ENCODE assay signal across 8 mouse cellular contexts in the genomic region with DNA sequence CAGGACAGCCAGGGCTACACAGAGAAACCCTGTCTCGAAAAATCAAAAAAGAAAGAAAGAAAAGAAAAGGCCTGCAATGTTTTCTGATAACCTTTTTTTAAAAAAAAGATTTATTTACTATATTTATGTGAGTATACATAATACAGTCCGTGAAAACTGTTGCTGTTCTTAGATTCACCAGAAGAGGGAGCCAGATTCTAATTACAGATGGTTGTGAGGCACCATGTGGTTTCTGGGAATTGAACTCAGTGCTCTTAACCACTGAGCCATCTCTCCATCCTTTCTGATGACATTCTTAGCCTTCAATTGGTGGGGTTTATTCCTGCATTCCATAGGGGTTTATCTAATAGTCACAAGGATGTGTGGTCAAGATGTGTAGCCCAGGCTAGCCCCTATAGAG. TPM values are rescaled to one million over a fixed set of nuclear protein-coding genes. Genes with fewer than 3 reads are reported as not detected.
A peak's percentile ranks its signal among the peaks of the same experiment; 100 is the strongest.
DNase-seq lines count a peak whose midpoint lies in the region; ATAC-seq and TF ChIP-seq lines count a peak whose summit lies in the region.

No protein-coding gene starts in this region.

- no peaks in the 10 kb centered on the region for H3K9me3 ChIP-seq in kidney, postnatal 0 days (replicated peaks; ENCODE audit: low read length)
- H3K9me3 ChIP-seq in kidney, embryonic 15.5 days (replicated peaks) = no peaks in the 10 kb centered on the region
- H3K9me3 ChIP-seq in neural tube, embryonic 15.5 days (replicated peaks) = no peaks in the 10 kb centered on the region

- no peak overlapping the region for H3K4me3 ChIP-seq in kidney, postnatal 0 days (replicated peaks; ENCODE audit: low read depth, low read length)
- H3K4me3 ChIP-seq in kidney, embryonic 15.5 days (replicated peaks) = no peak overlapping the region
- no peak overlapping the region for H3K4me3 ChIP-seq in neural tube, embryonic 15.5 days (replicated peaks)

- WGBS in kidney, postnatal 0 days = 6% methylated on average over 2 of the region's 2 CpGs
- 11% methylated on average over 2 of the region's 2 CpGs for WGBS in kidney, embryonic 15.5 days
- WGBS in neural tube, embryonic 15.5 days = 2% methylated on average over 2 of the region's 2 CpGs

- H3K27me3 ChIP-seq in kidney, postnatal 0 days (ENCODE audit: insufficient read depth, low read length) = no peaks in the 10 kb centered on the region
- no peaks in the 10 kb centered on the region for H3K27me3 ChIP-seq in kidney, embryonic 15.5 days
- H3K27me3 ChIP-seq in neural tube, embryonic 15.5 days (replicated peaks) = no peaks in the 10 kb centered on the region

- no peak overlapping the region for H3K9ac ChIP-seq in kidney, postnatal 0 days (ENCODE audit: low read depth, low read length)
- no peak overlapping the region for H3K9ac ChIP-seq in kidney, embryonic 15.5 days
- H3K9ac ChIP-seq in neural tube, embryonic 15.5 days (replicated peaks) = no peak overlapping the region

- no peaks in the 10 kb centered on the region for H3K36me3 ChIP-seq in kidney, postnatal 0 days (ENCODE audit: insufficient read depth, low read length)
- no peaks in the 10 kb centered on the region for H3K36me3 ChIP-seq in kidney, embryonic 15.5 days
- H3K36me3 ChIP-seq in neural tube, embryonic 15.5 days = no peaks in the 10 kb centered on the region

- peak; percentile 79 for TF ChIP-seq CTCF in kidney, postnatal 0 days (IDR thresholded peaks at IDR 0.05; ENCODE audit: low read depth)

- no peak for DNase-seq in kidney, postnatal 0 days (ENCODE audit: low spot score)
- DNase-seq in A20 (ENCODE audit: low read depth, low spot score) = peak; percentile 75
- DNase-seq in CD4-positive, CD25-positive, alpha-beta regulatory T cell, adult 2 months (ENCODE audit: low read depth, low spot score) = peak; percentile 88
- no peak for DNase-seq in urinary bladder, postnatal 14 days (ENCODE audit: low spot score)

- no peak overlapping the region for H3K27ac ChIP-seq in kidney, postnatal 0 days
- H3K27ac ChIP-seq in kidney, embryonic 15.5 days = no peak overlapping the region
- no peak overlapping the region for H3K27ac ChIP-seq in neural tube, embryonic 15.5 days (replicated peaks)

- ATAC-seq in kidney, postnatal 0 days (replicated peaks; ENCODE audit: low FRiP score, low read depth) = 0 out of 2 replicates have a peak, but pooled peaks have one; percentile 13
- ATAC-seq in kidney, embryonic 15.5 days (replicated peaks; ENCODE audit: low FRiP score) = no peak
- ATAC-seq in common myeloid progenitor, adult 5-6 weeks (replicated peaks; ENCODE audit: low read depth, poor library complexity, severe bottlenecking) = peak; percentile 57; the same call in 1 of the 2 replicates
- ATAC-seq in neutrophil, adult 5-6 weeks (ENCODE audit: extremely low read depth, insufficient number of reproducible peaks, low FRiP score, poor library complexity, severe bottlenecking) = peak; percentile 81
- ATAC-seq in neural tube, embryonic 15.5 days (ENCODE audit: low FRiP score) = no peak

- H3K4me1 ChIP-seq in kidney, postnatal 0 days (replicated peaks; ENCODE audit: insufficient read depth, low read length) = no peaks in the 10 kb centered on the region
- H3K4me1 ChIP-seq in kidney, embryonic 15.5 days = peaks cover 6% of the 10 kb centered on the region
- peaks cover 6% of the 10 kb centered on the region for H3K4me1 ChIP-seq in neural tube, embryonic 15.5 days

- H3K4me2 ChIP-seq in kidney, postnatal 0 days (ENCODE audit: low read length) = no peak overlapping the region
- H3K4me2 ChIP-seq in kidney, embryonic 15.5 days = no peak overlapping the region
- H3K4me2 ChIP-seq in neural tube, embryonic 15.5 days = no peak overlapping the region

RNA-seq across cellular contexts. Expression of gene Lasp1, which starts 5.6 kb away (rescaled TPM):
- 87.7 and 96.4 TPM in 2 replicates for polyA plus RNA-seq in kidney, postnatal 0 days (2015; fragmentation: Nextera tagmentation; extraction: Ambion mirVana)
- 104 and 108 TPM in 2 replicates for polyA plus RNA-seq in kidney, embryonic 15.5 days (2015; fragmentation: Nextera tagmentation; extraction: Ambion mirVana)
- total RNA-seq in common myeloid progenitor, adult 5-6 weeks (2017) = 79.1 and 126 TPM in 2 replicates
- 257 and 315 TPM in 2 replicates for total RNA-seq in neutrophil, adult 5-6 weeks (2017)
- polyA plus RNA-seq in neural tube, embryonic 15.5 days (2015; fragmentation: Nextera tagmentation; extraction: Ambion mirVana) = 136 and 143 TPM in 2 replicates

RNA-seq across cellular contexts. Expression of gene Rpl23, which starts 10.9 kb away (rescaled TPM):
- 716 and 863 TPM in 2 replicates for polyA plus RNA-seq in kidney, postnatal 0 days (2015; fragmentation: Nextera tagmentation; extraction: Ambion mirVana)
- polyA plus RNA-seq in kidney, embryonic 15.5 days (2015; fragmentation: Nextera tagmentation; extraction: Ambion mirVana) = 565 and 652 TPM in 2 replicates
- total RNA-seq in common myeloid progenitor, adult 5-6 weeks (2017) = 2,081 and 2,105 TPM in 2 replicates
- 1,248 and 1,304 TPM in 2 replicates for total RNA-seq in neutrophil, adult 5-6 weeks (2017)
- 314 and 372 TPM in 2 replicates for polyA plus RNA-seq in neural tube, embryonic 15.5 days (2015; fragmentation: Nextera tagmentation; extraction: Ambion mirVana)

RNA-seq across cellular contexts. Expression of gene 1700001P01Rik, which starts 17.4 kb away (rescaled TPM):
- polyA plus RNA-seq in kidney, postnatal 0 days (2015; fragmentation: Nextera tagmentation; extraction: Ambion mirVana) = not detected in 2 replicates
- polyA plus RNA-seq in kidney, embryonic 15.5 days (2015; fragmentation: Nextera tagmentation; extraction: Ambion mirVana) = 0.62 and 0.67 TPM in 2 replicates
- total RNA-seq in common myeloid progenitor, adult 5-6 weeks (2017) = not detected in 2 replicates
- total RNA-seq in neutrophil, adult 5-6 weeks (2017) = 0.81 and 2.7 TPM in 2 replicates
- 0.63 and 0.88 TPM in 2 replicates for polyA plus RNA-seq in neural tube, embryonic 15.5 days (2015; fragmentation: Nextera tagmentation; extraction: Ambion mirVana)

RNA-seq across cellular contexts. Expression of gene Cwc25, which starts 26.8 kb away (rescaled TPM):
- polyA plus RNA-seq in kidney, postnatal 0 days (2015; fragmentation: Nextera tagmentation; extraction: Ambion mirVana) = 13.9 and 14.8 TPM in 2 replicates
- polyA plus RNA-seq in kidney, embryonic 15.5 days (2015; fragmentation: Nextera tagmentation; extraction: Ambion mirVana) = 19.2 and 19.5 TPM in 2 replicates
- 14.5 and 21.8 TPM in 2 replicates for total RNA-seq in common myeloid progenitor, adult 5-6 weeks (2017)
- 35.0 and 41.2 TPM in 2 replicates for total RNA-seq in neutrophil, adult 5-6 weeks (2017)
- polyA plus RNA-seq in neural tube, embryonic 15.5 days (2015; fragmentation: Nextera tagmentation; extraction: Ambion mirVana) = 16.2 and 16.4 TPM in 2 replicates

RNA-seq across cellular contexts. Expression of gene B230217C12Rik, which starts 47.4 kb away (rescaled TPM):
- polyA plus RNA-seq in kidney, postnatal 0 days (2015; fragmentation: Nextera tagmentation; extraction: Ambion mirVana) = 5.1 and 5.6 TPM in 2 replicates
- 7.4 and 7.5 TPM in 2 replicates for polyA plus RNA-seq in kidney, embryonic 15.5 days (2015; fragmentation: Nextera tagmentation; extraction: Ambion mirVana)
- 0.69 and 1.7 TPM in 2 replicates for total RNA-seq in common myeloid progenitor, adult 5-6 weeks (2017)
- total RNA-seq in neutrophil, adult 5-6 weeks (2017) = 0.47 and 1.2 TPM in 2 replicates
- polyA plus RNA-seq in neural tube, embryonic 15.5 days (2015; fragmentation: Nextera tagmentation; extraction: Ambion mirVana) = 41.8 and 47.2 TPM in 2 replicates

Comparison
In these comparisons a context has a peak if more than half of its experiments do, and no peak if none do; other contexts are left out.
1. ATAC-seq: peak in kidney, postnatal 0 days (single experiment), common myeloid progenitor, adult 5-6 weeks (single experiment) and neutrophil, adult 5-6 weeks (single experiment); none in kidney, embryonic 15.5 days (single experiment) and neural tube, embryonic 15.5 days (single experiment).
2. DNase-seq: peak in A20 (single experiment) and CD4-positive, CD25-positive, alpha-beta regulatory T cell, adult 2 months (single experiment); none in kidney, postnatal 0 days (single experiment) and urinary bladder, postnatal 14 days (single experiment).